Mouse (Mus musculus): ENCODE data around the gene 4921509C19Rik. TPM values are rescaled to one million over a fixed set of nuclear protein-coding genes. Genes with fewer than 3 reads are reported as not detected.
"Not testable (repeated sequence)": the region's sequence is repeated elsewhere in the genome, so short reads cannot be mapped to it uniquely, and the experiment has no call there.

The 4921509C19Rik gene
- not detected in 2 replicates for polyA plus RNA-seq (2014; fragmentation: Nextera tagmentation; extraction: Ambion mirVana)

GRCm38 (mm10) chr2:151476053-151476452 lies at the start of gene 4921509C19Rik:
4921509C19Rik (minus strand) TSS chr2:151476153.
- H3K27me3 ChIP-seq (ENCODE audit: control insufficient read depth, insufficient read depth, low read length); H3K9ac ChIP-seq (ENCODE audit: low read depth, low read length); H3K4me2 ChIP-seq; H3K4me3 ChIP-seq (ENCODE audit: low read depth, low read length); H3K36me3 ChIP-seq (ENCODE audit: control insufficient read depth, insufficient read depth, low read length); H3K9me3 ChIP-seq (replicated peaks; ENCODE audit: control insufficient read depth, low read length); H3K4me1 ChIP-seq (ENCODE audit: control insufficient read depth, insufficient read depth, low read length); H3K27ac ChIP-seq (ENCODE audit: low read depth, low read length); ATAC-seq (replicated peaks; ENCODE audit: insufficient number of reproducible peaks, low FRiP score, low TSS enrichment): not testable (repeated sequence)
- 65% methylated on average over 5 of the region's 5 CpGs for WGBS (ENCODE audit: insufficient replicate concordance)

GRCm38 (mm10) chr2:151525520-151525919 lies 49.6 kb upstream of the 4921509C19Rik start:
- Histone ChIP-seq H3K9ac (ENCODE audit: low read depth, low read length) (no peak overlapping the region), H3K27ac (ENCODE audit: low read depth, low read length) (no peak overlapping the region), H3K4me1 (ENCODE audit: control insufficient read depth, insufficient read depth, low read length) (peaks cover 10% of the 10 kb centered on the region), H3K4me3 (ENCODE audit: low read depth, low read length) (no peak overlapping the region), H3K4me2 (no peak overlapping the region), H3K36me3 (ENCODE audit: control insufficient read depth, insufficient read depth, low read length) (no peaks in the 10 kb centered on the region), H3K27me3 (ENCODE audit: control insufficient read depth, insufficient read depth, low read length) (no peaks in the 10 kb centered on the region), H3K9me3 (replicated peaks; ENCODE audit: control insufficient read depth, low read length) (no peaks in the 10 kb centered on the region)
- 52% methylated on average over 2 of the region's 2 CpGs for WGBS (ENCODE audit: insufficient replicate concordance)
- ATAC-seq (replicated peaks; ENCODE audit: insufficient number of reproducible peaks, low FRiP score, low TSS enrichment), result no peak

GRCm38 (mm10) chr2:151524324-151525041 lies 48.5 kb upstream of the 4921509C19Rik start:
- Histone ChIP-seq H3K4me1 (ENCODE audit: control insufficient read depth, insufficient read depth, low read length) (0 out of 2 replicates have a peak, but pooled peaks cover 5% of the 10 kb centered on the region), H3K27me3 (ENCODE audit: control insufficient read depth, insufficient read depth, low read length) (no peaks in the 10 kb centered on the region), H3K4me2 (no peak overlapping the region), H3K36me3 (ENCODE audit: control insufficient read depth, insufficient read depth, low read length) (no peaks in the 10 kb centered on the region), H3K4me3 (ENCODE audit: low read depth, low read length) (no peak overlapping the region), H3K9ac (ENCODE audit: low read depth, low read length) (no peak overlapping the region), H3K9me3 (replicated peaks; ENCODE audit: control insufficient read depth, low read length) (no peaks in the 10 kb centered on the region), H3K27ac (ENCODE audit: low read depth, low read length) (no peak overlapping the region)
- WGBS (ENCODE audit: insufficient replicate concordance), result 17% methylated on average over 4 of the region's 4 CpGs
- 0 out of 2 replicates have a peak, but pooled peaks have one; percentile 15 for ATAC-seq (replicated peaks; ENCODE audit: insufficient number of reproducible peaks, low FRiP score, low TSS enrichment)

DNA sequence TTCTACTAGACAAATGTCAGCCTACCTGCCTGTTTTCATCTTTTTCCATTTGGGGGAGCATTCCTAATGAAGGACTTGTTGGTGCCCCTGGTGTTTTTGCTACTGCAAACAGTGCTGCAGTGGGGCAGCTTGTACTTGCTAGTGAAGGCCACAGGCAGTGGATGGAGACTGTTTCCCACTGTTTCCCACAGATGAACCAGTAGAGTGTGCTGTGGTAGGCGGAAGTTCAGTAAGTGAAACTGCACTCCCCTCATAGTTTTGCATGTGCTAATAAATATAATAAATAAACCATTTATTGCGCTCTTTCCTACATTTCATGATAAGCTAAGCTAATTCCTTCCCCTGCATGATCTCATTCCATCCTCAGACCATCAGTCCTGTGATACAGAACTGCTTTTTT lies 43.0 kb upstream of the 4921509C19Rik start:
- WGBS (ENCODE audit: insufficient replicate concordance), result 79% methylated on average over 2 of the region's 2 CpGs
- Histone ChIP-seq H3K4me2 (no peak overlapping the region), H3K4me3 (ENCODE audit: low read depth, low read length) (no peak overlapping the region), H3K9ac (ENCODE audit: low read depth, low read length) (no peak overlapping the region), H3K36me3 (ENCODE audit: control insufficient read depth, insufficient read depth, low read length) (peaks cover 19% of the 10 kb centered on the region), H3K27ac (ENCODE audit: low read depth, low read length) (no peak overlapping the region), H3K4me1 (ENCODE audit: control insufficient read depth, insufficient read depth, low read length) (no peaks in the 10 kb centered on the region), H3K27me3 (ENCODE audit: control insufficient read depth, insufficient read depth, low read length) (no peaks in the 10 kb centered on the region), H3K9me3 (replicated peaks; ENCODE audit: control insufficient read depth, low read length) (no peaks in the 10 kb centered on the region)
- ATAC-seq (replicated peaks; ENCODE audit: insufficient number of reproducible peaks, low FRiP score, low TSS enrichment), result no peak

DNA sequence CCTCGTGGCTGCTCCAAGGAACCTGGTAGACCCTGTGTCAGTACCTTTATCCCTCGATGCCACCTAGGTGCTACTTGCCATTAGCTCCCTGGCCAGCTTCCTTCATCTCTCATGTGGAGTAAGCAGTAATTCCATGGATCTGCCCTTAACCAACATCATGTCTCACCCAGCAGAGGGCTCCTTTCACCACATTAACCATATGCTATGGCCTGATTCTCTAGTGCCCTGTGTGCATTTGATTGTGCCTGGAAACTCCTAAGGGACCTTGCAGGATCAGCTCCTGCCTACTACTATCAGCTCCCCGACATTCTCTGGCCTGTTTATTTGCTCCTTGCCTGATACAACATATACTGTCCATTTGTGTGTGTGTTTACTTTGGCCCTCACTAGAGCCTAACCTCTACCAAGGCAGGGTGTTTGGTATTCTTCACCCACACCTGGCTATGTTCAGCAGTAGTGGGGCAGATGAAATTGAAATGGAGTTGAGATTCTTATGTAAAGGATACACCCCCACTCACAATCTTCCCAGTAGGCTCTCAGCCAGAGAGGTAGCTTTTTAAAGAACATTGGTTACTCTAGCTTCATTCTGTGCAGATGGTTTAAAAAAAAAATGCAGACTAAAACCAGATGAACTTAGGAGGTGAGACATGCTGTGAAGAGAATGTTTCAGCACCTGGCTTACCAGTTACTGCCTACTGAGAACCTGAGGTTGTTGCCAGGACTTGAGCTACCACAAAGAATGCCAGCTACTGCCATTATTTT lies 37.8 kb upstream of the 4921509C19Rik start:
- 77% methylated on average over 3 of the region's 3 CpGs for WGBS (ENCODE audit: insufficient replicate concordance)

DNA sequence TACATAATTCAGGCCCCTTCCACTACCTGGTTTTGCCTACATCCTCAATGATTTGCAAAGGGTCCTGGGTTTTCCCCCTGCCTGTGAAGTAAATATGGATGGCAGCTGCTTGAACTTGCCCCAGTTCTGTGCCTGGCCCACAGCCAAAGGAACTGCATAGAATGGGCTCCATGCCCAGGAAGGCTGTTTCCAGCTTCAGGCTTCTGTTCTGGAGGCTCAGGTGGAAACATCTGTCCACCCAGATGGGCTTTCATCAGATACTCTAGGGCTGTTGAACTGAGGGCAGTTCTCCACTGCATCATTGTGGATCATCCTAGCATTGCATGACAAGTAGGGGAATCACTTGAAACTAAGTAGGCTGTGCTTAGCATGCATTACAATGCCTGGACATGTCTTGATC lies 36.2 kb upstream of the 4921509C19Rik start:
- H3K4me3 ChIP-seq (ENCODE audit: low read depth, low read length), result no peak overlapping the region
- no peaks in the 10 kb centered on the region for H3K27me3 ChIP-seq (ENCODE audit: control insufficient read depth, insufficient read depth, low read length)
- no peak overlapping the region for H3K9ac ChIP-seq (ENCODE audit: low read depth, low read length)
- H3K4me1 ChIP-seq (ENCODE audit: control insufficient read depth, insufficient read depth, low read length), result no peaks in the 10 kb centered on the region
- no peaks in the 10 kb centered on the region for H3K9me3 ChIP-seq (replicated peaks; ENCODE audit: control insufficient read depth, low read length)
- ATAC-seq (replicated peaks; ENCODE audit: insufficient number of reproducible peaks, low FRiP score, low TSS enrichment), result no peak
- no peak overlapping the region for H3K4me2 ChIP-seq
- H3K36me3 ChIP-seq (ENCODE audit: control insufficient read depth, insufficient read depth, low read length), result peaks cover 51% of the 10 kb centered on the region
- no peak overlapping the region for H3K27ac ChIP-seq (ENCODE audit: low read depth, low read length)

More for the DNA sequence above, 37.8 kb upstream of the 4921509C19Rik start:
- Histone ChIP-seq H3K36me3 (ENCODE audit: control insufficient read depth, insufficient read depth, low read length) (peaks cover 45% of the 10 kb centered on the region), H3K9me3 (replicated peaks; ENCODE audit: control insufficient read depth, low read length) (no peaks in the 10 kb centered on the region), H3K27ac (ENCODE audit: low read depth, low read length) (no peak overlapping the region), H3K4me1 (ENCODE audit: control insufficient read depth, insufficient read depth, low read length) (no peaks in the 10 kb centered on the region), H3K27me3 (ENCODE audit: control insufficient read depth, insufficient read depth, low read length) (no peaks in the 10 kb centered on the region), H3K4me2 (no peak overlapping the region), H3K9ac (ENCODE audit: low read depth, low read length) (no peak overlapping the region), H3K4me3 (ENCODE audit: low read depth, low read length) (no peak overlapping the region)
- ATAC-seq (replicated peaks; ENCODE audit: insufficient number of reproducible peaks, low FRiP score, low TSS enrichment), result no peak

DNA sequence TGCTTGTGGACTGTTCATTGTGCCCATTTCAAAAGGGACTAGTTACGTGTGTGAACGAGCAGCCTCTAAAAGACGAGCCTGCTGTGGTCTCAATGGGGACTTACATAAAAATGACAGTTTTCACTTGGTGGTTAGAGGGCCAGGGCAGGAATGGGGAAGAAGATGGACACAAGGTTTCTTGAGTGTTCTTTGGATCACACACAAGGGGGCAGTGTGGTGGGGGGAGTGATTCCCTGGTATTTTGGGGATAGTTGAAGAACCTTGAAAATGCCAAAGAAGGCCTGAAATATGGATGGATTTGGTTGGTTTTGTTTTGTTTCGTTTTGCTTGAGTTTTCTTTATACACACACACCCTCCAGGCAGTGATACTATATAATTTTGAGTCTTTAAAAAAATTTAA lies 28.3 kb upstream of the 4921509C19Rik start:
- peaks cover 37% of the 10 kb centered on the region for H3K36me3 ChIP-seq (ENCODE audit: control insufficient read depth, insufficient read depth, low read length)
- no peaks in the 10 kb centered on the region for H3K4me1 ChIP-seq (ENCODE audit: control insufficient read depth, insufficient read depth, low read length)
- H3K27me3 ChIP-seq (ENCODE audit: control insufficient read depth, insufficient read depth, low read length), result no peaks in the 10 kb centered on the region
- no peak overlapping the region for H3K4me3 ChIP-seq (ENCODE audit: low read depth, low read length)
- H3K9me3 ChIP-seq (replicated peaks; ENCODE audit: control insufficient read depth, low read length), result no peaks in the 10 kb centered on the region
- H3K27ac ChIP-seq (ENCODE audit: low read depth, low read length), result no peak overlapping the region
- WGBS (ENCODE audit: insufficient replicate concordance), result 95% methylated on average over 4 of the region's 4 CpGs
- H3K9ac ChIP-seq (ENCODE audit: low read depth, low read length), result no peak overlapping the region
- ATAC-seq (replicated peaks; ENCODE audit: insufficient number of reproducible peaks, low FRiP score, low TSS enrichment), result no peak
- H3K4me2 ChIP-seq, result no peak overlapping the region

DNA sequence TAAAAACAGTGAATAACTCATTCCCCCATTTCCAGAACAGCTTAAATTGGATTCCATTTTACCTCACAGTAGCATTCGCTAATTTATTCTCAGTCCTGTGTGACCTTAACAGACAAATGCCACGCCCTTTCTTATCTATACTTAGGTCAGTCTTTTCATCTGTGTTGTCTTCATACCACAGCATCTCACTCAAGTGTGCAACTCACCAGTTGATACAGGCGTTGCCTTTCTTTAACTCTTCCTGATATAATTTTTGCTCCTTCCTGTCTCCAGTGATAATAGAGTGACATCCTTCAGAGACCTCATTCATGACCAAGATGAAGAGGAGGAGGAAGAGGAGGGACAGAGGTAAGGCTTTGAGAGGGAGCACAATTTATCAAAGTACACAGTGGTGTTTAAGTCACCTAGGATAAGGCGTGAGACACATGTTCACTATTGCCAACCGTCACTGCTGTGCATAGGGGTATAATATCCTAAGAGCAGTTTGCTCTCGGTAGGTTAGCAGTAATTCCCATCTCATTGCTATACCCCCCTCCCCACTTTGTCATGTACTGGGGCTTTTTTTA lies 24.6 kb upstream of the 4921509C19Rik start:
- no peaks in the 10 kb centered on the region for H3K9me3 ChIP-seq (replicated peaks; ENCODE audit: control insufficient read depth, low read length)
- no peak overlapping the region for H3K4me2 ChIP-seq
- no peak for ATAC-seq (replicated peaks; ENCODE audit: insufficient number of reproducible peaks, low FRiP score, low TSS enrichment)
- H3K4me3 ChIP-seq (ENCODE audit: low read depth, low read length), result no peak overlapping the region
- H3K36me3 ChIP-seq (ENCODE audit: control insufficient read depth, insufficient read depth, low read length), result peaks cover 22% of the 10 kb centered on the region; the same call in 1 of the 2 replicates
- no peak overlapping the region for H3K27ac ChIP-seq (ENCODE audit: low read depth, low read length)
- H3K4me1 ChIP-seq (ENCODE audit: control insufficient read depth, insufficient read depth, low read length), result no peaks in the 10 kb centered on the region
- no peaks in the 10 kb centered on the region for H3K27me3 ChIP-seq (ENCODE audit: control insufficient read depth, insufficient read depth, low read length)
- H3K9ac ChIP-seq (ENCODE audit: low read depth, low read length), result no peak overlapping the region
- WGBS (ENCODE audit: insufficient replicate concordance), result 81% methylated on average over 6 of the region's 6 CpGs
